Mouse (Mus musculus): ENCODE measurements around the gene Dnah6. TPM values are rescaled to one million over a fixed set of nuclear protein-coding genes. Genes with fewer than 3 reads are reported as not detected.

Dnah6 gene
- polyA plus RNA-seq, 1 experiment from 2014 or later = 0.08 TPM

DNA sequence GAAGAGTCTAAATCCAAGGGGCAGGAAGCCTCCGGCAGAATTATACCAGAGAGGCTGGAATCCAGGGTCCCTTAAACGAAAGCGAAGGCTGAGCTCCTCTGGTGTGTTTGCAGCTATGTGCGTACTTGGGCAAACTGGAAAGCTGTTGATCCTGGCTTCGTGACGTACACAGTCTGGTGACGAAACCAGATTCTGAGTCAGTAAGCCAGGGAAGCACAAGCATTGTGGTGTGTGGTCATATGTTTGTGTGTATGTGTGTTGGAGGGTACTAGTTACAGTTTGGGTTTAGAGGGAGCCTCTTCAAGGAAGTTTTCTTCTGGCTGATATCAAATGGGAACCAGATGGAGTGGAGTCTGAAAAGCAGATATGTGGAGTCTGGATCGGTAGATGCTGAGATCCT lies 208.5 kb downstream of the Dnah6 start:
- Histone ChIP-seq H3K9me3 (replicated peaks) (no peaks in the 10 kb centered on the region), H3K36me3 (no peaks in the 10 kb centered on the region), H3K4me2 (no peak overlapping the region), H3K4me3 (replicated peaks) (no peak overlapping the region), H3K27me3 (no peaks in the 10 kb centered on the region), H3K27ac (no peak overlapping the region), H3K9ac (no peak overlapping the region), H3K4me1 (peaks cover 16% of the 10 kb centered on the region)
- 85% methylated on average over 8 of the region's 8 CpGs for WGBS
- ATAC-seq (replicated peaks; ENCODE audit: low FRiP score) = no peak

DNA sequence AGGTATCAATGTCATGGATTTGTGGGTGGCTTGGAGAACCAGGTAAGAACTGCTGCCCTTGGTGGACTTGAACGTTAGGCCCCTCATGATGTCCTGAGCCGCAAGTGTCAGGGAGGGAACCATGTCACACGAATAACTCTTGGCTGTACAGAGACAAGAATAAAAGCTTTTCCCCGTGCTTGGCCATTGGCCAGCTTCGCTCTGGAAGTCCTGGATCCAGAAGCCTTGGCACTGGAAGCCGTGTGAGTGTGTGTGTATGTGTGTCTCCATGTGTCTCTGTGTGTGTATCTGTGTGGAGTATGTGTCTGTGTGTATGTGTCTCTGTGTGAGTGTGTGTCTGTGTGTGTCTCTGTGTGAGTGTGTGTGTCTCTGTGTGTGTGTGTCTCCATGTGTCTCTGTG lies 209.6 kb downstream of the Dnah6 start:
- Histone ChIP-seq H3K4me2 (no peak overlapping the region), H3K4me3 (replicated peaks) (no peak overlapping the region), H3K9me3 (replicated peaks) (no peaks in the 10 kb centered on the region), H3K4me1 (peaks cover 16% of the 10 kb centered on the region), H3K36me3 (no peaks in the 10 kb centered on the region), H3K27me3 (no peaks in the 10 kb centered on the region), H3K27ac (no peak overlapping the region), H3K9ac (no peak overlapping the region)
- no peak for ATAC-seq (replicated peaks; ENCODE audit: low FRiP score)
- 72% methylated on average over 6 of the region's 6 CpGs for WGBS

DNA sequence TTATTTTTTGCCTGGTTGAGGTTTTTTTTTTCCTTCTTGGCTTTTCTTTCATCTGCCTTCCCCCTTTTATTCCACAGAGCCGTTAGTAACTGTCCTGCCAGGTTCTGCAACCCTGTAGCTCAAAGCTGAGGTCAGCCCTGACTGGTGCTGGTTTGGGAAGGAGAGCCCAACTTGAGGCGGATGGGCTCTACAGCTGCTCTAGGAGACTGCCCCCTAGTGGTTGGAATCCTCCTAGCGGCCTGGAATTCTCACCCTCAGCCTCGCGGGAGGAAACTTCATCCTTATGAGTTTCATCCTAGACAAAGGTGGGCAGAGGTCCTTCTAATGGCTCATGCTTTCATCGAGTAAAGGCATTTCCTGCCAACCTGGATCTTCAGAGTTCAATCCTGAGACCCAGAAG lies 211.4 kb downstream of the Dnah6 start:
- H3K27me3 ChIP-seq = no peaks in the 10 kb centered on the region
- no peak for ATAC-seq (replicated peaks; ENCODE audit: low FRiP score)
- WGBS = 39% methylated on average over 6 of the region's 6 CpGs

DNA sequence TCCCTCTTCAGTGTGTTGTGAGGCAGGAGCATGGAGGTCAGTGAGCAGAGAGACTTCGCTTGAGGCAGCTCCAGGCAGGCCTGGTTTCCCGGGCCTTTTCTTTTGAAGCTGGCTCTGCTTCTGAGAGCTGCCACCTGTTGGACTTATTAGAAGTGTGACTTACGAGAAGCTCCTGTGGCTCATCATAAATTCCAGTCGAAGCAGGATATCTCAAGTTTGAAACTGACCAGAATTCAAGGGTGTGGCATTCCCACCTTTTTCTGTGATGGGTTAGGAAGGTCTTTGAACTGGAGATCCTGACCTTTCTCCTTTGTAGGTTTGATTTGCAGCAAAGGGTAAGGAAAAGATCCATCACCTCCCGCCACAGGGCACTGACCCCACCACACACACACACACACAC lies 217.8 kb downstream of the Dnah6 start:
- H3K4me3 ChIP-seq (replicated peaks) = no peak overlapping the region
- ATAC-seq (replicated peaks; ENCODE audit: low FRiP score) = no peak
- peaks cover 10% of the 10 kb centered on the region; the same call in 1 of the 2 replicates for H3K4me1 ChIP-seq
- WGBS = 46% methylated on average over 5 of the region's 5 CpGs
- H3K9me3 ChIP-seq (replicated peaks) = no peaks in the 10 kb centered on the region
- H3K27me3 ChIP-seq = no peaks in the 10 kb centered on the region
- no peaks in the 10 kb centered on the region for H3K36me3 ChIP-seq
- H3K4me2 ChIP-seq = no peak overlapping the region
- H3K9ac ChIP-seq = no peak overlapping the region
- no peak overlapping the region for H3K27ac ChIP-seq

More for the DNA sequence above, 211.4 kb downstream of the Dnah6 start:
- H3K4me1 ChIP-seq = peaks cover 16% of the 10 kb centered on the region
- no peak overlapping the region for H3K27ac ChIP-seq
- H3K4me3 ChIP-seq (replicated peaks) = no peak overlapping the region
- H3K9ac ChIP-seq = no peak overlapping the region
- no peaks in the 10 kb centered on the region for H3K36me3 ChIP-seq
- no peaks in the 10 kb centered on the region for H3K9me3 ChIP-seq (replicated peaks)
- H3K4me2 ChIP-seq = no peak overlapping the region

DNA sequence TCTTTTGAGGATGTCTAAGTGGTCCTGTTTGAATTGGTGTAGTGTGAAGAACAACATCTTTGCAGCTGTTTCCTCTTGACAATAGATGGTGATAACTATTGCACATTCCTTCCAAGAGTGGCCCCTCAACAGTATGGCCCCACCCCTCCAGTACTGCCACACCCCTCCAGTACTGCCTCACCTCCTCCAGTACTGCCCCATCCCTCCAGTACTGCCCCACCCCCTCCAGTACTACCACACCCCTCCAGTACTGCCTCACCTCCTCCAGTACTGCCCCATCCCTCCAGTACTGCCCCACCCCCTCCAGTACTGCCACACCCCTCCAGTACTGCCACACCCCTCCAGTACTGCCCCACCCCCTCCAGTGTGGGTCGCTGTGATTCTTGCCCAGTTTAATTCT lies 219.1 kb downstream of the Dnah6 start:
- Histone ChIP-seq H3K27me3 (no peaks in the 10 kb centered on the region), H3K27ac (no peak overlapping the region), H3K4me1 (peaks cover 10% of the 10 kb centered on the region; the same call in 1 of the 2 replicates), H3K4me2 (no peak overlapping the region), H3K9ac (no peak overlapping the region), H3K9me3 (replicated peaks) (no peaks in the 10 kb centered on the region), H3K36me3 (no peaks in the 10 kb centered on the region), H3K4me3 (replicated peaks) (no peak overlapping the region)
- no peak for ATAC-seq (replicated peaks; ENCODE audit: low FRiP score)
- 67% methylated on average over 1 of the region's 1 CpGs for WGBS

DNA sequence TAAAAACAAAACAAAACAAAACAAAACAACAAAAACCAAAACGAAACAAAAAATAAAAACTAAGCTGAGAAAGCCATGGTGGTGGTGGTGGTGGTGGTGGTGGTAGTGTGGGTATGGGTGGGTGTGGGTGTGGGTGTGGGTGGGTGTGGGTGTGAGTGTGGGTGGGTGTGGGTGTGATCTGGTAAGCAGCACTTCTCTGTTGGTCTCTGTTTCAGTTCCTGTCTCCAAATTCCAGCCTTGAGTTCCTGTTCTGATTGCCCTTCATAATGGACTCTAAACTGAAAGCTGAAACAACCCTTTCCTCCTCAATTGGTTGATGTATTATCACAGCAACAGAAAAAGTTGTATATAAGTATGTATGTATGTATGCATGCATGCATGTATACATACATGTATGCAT lies 222.6 kb downstream of the Dnah6 start:
- WGBS = 100% methylated on average over 1 of the region's 1 CpGs
- no peak for ATAC-seq (replicated peaks; ENCODE audit: low FRiP score)
- H3K4me2 ChIP-seq = no peak overlapping the region
- H3K4me1 ChIP-seq = peaks cover 7% of the 10 kb centered on the region; the same call in 1 of the 2 replicates
- H3K36me3 ChIP-seq = no peaks in the 10 kb centered on the region
- H3K9me3 ChIP-seq (replicated peaks) = no peaks in the 10 kb centered on the region
- no peaks in the 10 kb centered on the region for H3K27me3 ChIP-seq
- no peak overlapping the region for H3K4me3 ChIP-seq (replicated peaks)
- H3K9ac ChIP-seq = no peak overlapping the region
- no peak overlapping the region for H3K27ac ChIP-seq

DNA sequence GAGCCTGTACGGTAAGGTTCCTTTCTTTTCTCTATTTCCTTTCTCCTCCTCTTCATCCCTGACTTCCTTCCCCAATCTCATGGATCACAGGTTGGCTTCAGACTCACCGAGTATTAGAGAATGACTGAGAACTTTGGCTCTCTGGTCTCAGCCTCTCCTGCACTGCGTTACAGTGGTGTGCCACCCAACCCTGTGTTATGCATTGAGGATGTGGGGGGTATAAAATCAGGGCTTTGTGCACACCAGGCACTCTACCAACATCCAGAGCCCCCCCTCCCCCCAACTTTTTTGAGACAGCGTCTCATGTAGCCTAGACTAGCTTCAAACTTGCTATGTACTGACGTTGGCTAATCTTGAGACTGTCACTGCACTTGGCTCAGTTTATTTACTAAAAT lies 227.8 kb downstream of the Dnah6 start:
- H3K4me1 ChIP-seq = 0 out of 2 replicates have a peak, but pooled peaks cover 5% of the 10 kb centered on the region
- H3K9ac ChIP-seq = no peak overlapping the region
- ATAC-seq (replicated peaks; ENCODE audit: low FRiP score) = no peak
- no peaks in the 10 kb centered on the region for H3K9me3 ChIP-seq (replicated peaks)
- no peak overlapping the region for H3K4me2 ChIP-seq
- WGBS = 78% methylated on average over 5 of the region's 5 CpGs
- H3K4me3 ChIP-seq (replicated peaks) = no peak overlapping the region
- H3K36me3 ChIP-seq = no peaks in the 10 kb centered on the region
- H3K27me3 ChIP-seq = no peaks in the 10 kb centered on the region
- H3K27ac ChIP-seq = no peak overlapping the region

DNA sequence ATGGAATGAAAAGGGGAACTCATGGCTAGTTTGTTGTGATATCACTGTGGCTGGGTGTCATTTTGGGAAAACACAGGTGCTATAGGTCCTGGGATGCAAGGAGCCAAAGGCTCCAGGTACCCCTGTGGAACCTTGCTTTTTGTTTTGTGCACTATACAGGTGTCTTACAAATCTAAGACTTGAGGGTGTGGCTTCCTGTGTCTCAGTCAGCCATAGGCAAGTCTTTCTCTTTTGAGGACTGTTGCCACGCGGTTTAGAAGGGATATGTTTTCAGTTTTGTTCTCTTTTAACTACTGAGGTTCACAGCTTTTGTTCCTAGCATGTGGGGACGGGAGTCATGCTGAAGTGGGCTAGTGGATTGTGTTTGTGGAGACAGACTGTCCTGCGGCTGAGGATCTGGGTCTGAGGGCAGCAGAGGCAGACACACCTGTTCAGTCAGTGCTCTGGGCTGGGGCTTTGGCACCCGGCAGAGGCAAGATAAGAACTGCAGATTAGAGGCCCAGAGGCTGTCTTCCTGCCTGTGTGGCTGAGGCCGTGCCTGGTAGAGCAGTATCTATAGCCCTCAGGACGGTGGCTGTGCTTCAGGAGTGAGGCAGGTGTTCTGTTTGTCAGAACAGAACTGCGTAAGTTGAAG lies 228.3 kb downstream of the Dnah6 start:
- WGBS = 70% methylated on average over 8 of the region's 8 CpGs
- H3K36me3 ChIP-seq = no peaks in the 10 kb centered on the region
- no peaks in the 10 kb centered on the region for H3K9me3 ChIP-seq (replicated peaks)
- no peak overlapping the region for H3K4me2 ChIP-seq
- no peak for ATAC-seq (replicated peaks; ENCODE audit: low FRiP score)
- no peak overlapping the region for H3K27ac ChIP-seq
- no peak overlapping the region for H3K4me3 ChIP-seq (replicated peaks)
- 0 out of 2 replicates have a peak, but pooled peaks cover 5% of the 10 kb centered on the region for H3K4me1 ChIP-seq
- no peaks in the 10 kb centered on the region for H3K27me3 ChIP-seq
- H3K9ac ChIP-seq = no peak overlapping the region

DNA sequence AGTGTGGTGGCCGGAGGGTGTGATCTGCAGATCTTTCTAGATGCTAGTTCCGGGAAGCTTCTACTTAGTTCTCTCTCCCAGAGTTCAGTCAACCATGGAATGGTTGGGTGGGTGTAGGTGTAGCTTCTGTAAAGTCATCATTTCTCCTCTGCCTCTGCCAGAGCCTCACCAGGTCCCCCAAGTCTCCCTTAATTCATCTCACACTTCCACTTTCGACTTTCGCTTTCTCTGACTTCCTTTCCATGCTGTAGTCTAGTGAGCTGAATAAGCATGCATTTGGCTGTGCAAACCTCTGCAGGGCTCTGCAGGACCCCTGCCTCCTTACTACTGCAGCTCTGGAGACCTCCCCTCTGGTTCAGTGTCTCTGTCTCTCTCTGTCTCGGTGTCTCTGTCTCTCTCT lies 231.2 kb downstream of the Dnah6 start:
- whole genome bisulfite sequencing = 83% methylated on average over 5 of the region's 5 CpGs
- ATAC-seq (replicated peaks; ENCODE audit: low FRiP score) = no peak
- Histone ChIP-seq H3K36me3 (no peaks in the 10 kb centered on the region), H3K9me3 (replicated peaks) (no peaks in the 10 kb centered on the region), H3K4me2 (no peak overlapping the region), H3K27ac (no peak overlapping the region), H3K9ac (no peak overlapping the region), H3K27me3 (no peaks in the 10 kb centered on the region), H3K4me3 (replicated peaks) (no peak overlapping the region), H3K4me1 (0 out of 2 replicates have a peak, but pooled peaks cover 5% of the 10 kb centered on the region)

DNA sequence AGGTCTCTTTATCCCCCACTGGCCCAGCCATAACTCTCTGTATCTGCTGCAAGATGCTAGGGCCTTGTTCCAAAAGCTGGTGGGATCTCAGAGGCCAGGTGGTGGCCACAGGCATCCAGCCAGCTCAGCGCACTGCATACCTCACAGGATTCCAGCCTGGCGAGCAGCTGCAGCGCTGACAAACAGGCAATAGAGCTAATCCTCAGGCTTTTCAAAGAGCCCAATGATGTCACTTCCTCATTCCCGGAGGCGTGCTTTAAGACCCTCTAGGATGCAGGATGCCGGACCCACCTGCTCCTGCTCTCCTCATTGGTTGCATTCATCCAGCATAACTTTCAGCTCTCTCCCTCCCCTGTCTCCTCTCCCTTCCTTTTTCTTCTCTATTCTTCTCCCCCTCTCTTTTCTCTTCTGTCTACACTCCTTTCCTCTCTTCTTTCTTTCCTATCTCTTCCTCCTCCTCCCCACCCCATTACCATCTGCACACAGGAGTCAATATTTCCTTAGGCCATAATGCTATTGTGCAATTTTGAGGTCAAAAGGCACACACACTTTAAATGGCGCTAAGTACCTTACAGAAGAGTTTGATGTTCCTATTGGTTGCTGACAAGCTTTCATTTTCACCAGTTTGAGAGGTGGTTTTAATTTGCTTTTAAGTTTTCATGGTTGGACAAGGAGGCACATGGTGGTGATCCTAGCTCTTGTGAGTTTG lies 232.3 kb downstream of the Dnah6 start:
- H3K27me3 ChIP-seq = no peaks in the 10 kb centered on the region
- 58% methylated on average over 7 of the region's 7 CpGs for WGBS
- H3K4me2 ChIP-seq = no peak overlapping the region
- H3K9ac ChIP-seq = no peak overlapping the region
- no peak overlapping the region for H3K4me3 ChIP-seq (replicated peaks)
- no peak overlapping the region for H3K27ac ChIP-seq
- 0 out of 2 replicates have a peak, but pooled peaks have one; percentile 44 for ATAC-seq (replicated peaks; ENCODE audit: low FRiP score)
- H3K9me3 ChIP-seq (replicated peaks) = no peaks in the 10 kb centered on the region
- H3K4me1 ChIP-seq = 0 out of 2 replicates have a peak, but pooled peaks cover 5% of the 10 kb centered on the region
- H3K36me3 ChIP-seq = no peaks in the 10 kb centered on the region

DNA sequence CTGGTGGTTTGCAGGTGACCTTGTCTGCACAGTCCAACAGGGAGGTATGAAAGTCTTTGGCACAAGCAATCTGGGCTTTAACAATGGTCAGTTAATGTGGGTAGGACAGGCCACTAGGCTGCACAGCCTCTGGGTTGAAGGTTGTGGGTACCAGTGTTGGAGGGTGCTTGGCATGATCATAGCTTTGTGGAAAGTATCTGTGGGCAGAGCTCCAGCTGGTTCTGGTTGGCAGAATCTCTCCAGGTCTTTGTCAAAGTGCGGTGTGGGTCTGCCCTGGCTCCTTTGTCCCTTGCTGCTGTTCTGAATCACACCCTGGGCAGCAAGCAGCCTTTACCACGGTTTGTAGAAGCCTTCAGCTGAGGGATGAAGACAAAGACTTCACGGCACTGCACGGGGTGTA lies 238.9 kb downstream of the Dnah6 start:
- Histone ChIP-seq H3K27ac (no peak overlapping the region), H3K9me3 (replicated peaks) (no peaks in the 10 kb centered on the region), H3K4me3 (replicated peaks) (no peak overlapping the region), H3K9ac (no peak overlapping the region), H3K4me2 (no peak overlapping the region), H3K27me3 (no peaks in the 10 kb centered on the region), H3K36me3 (no peaks in the 10 kb centered on the region), H3K4me1 (peaks cover 17% of the 10 kb centered on the region)
- WGBS = 86% methylated on average over 4 of the region's 4 CpGs
- ATAC-seq (replicated peaks; ENCODE audit: low FRiP score) = no peak

DNA sequence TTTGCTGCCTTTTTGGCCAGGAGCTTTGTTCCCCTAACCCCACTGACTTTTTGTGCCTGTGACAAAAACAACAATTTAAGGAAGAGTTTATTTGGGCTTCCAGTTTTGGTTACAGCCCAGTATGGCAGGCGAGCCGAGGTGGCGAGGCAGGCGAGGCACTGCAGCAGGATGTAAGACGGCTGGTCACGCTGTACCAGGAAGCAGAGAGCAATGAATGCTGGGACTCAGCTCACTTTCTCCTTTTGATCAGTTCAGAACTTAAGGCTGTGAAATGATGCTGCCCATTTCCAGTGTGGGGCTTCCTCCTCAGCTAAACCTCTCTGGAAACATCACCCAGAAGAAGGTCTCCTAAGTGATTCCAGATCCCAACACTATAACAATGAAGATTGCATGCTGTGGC lies 239.6 kb downstream of the Dnah6 start:
- Histone ChIP-seq H3K4me3 (replicated peaks) (no peak overlapping the region), H3K9me3 (replicated peaks) (no peaks in the 10 kb centered on the region), H3K36me3 (no peaks in the 10 kb centered on the region), H3K27me3 (no peaks in the 10 kb centered on the region), H3K9ac (no peak overlapping the region), H3K4me2 (no peak overlapping the region), H3K4me1 (peaks cover 17% of the 10 kb centered on the region), H3K27ac (peak overlapping the region; percentile 84)
- ATAC-seq (replicated peaks; ENCODE audit: low FRiP score) = no peak
- 42% methylated on average over 6 of the region's 6 CpGs for WGBS
